Mouse (Mus musculus) megakaryocyte, embryonic 14.5 days (primary cell): Measurements from ENCODE around the gene Eya3.

ENCODE experiments used
- FLI1 ChIP-seq: IDR thresholded peaks from 2 replicates; pipeline ENCODE4 v1.6.1; 2012; ENCODE audit warnings: low read length, inconsistent platforms, mixed read lengths
- GATA1 ChIP-seq: IDR thresholded peaks from 3 replicates; pipeline ENCODE4 v1.6.1; 2012; ENCODE audit warnings: mixed read lengths, low read length, inconsistent platforms, borderline replicate concordance

DNA sequence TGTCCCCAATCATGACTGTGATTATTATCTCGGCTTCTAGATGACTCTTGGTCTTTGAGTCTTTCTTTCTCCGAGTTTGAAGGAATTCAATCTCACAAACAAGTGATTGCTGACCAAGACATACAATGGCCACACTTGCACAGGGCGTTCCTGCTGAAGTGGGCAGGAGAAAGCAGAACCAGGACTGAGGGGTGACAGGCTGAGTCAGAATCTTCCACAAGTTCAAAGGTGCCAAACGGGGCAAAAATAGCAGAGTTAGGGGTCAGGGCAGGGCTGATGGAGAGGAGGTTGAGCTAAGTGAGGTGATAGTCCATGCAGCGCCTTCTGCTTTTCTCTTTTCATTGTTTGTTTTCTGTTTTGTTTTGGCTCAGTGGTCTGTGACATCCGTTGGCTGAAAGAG lies 38.3 kb upstream of the Eya3 start:
- TF ChIP-seq GATA1 = no peak
- no peak for TF ChIP-seq FLI1
